Mouse (Mus musculus) adrenal gland, adult 8-10 months (tissue): ENCODE data around the gene Rasal1. TPM values are rescaled to one million over a fixed set of nuclear protein-coding genes. Genes with fewer than 3 reads are reported as not detected.

Source experiments
- DNase-seq: peaks from one replicate; pipeline ENCODE4 v3.0.0; 2022
- total RNA-seq, 4 experiments: library from RNA; stranded (reverse); gene quantifications; 2 replicates each; pipeline ENCODE4 v1.2.4; 2022

The Rasal1 gene
- total RNA-seq, result 10 to 100 TPM in 3 of 4 experiments, 1 to 10 TPM in 1; 7.0 to 15.2 (median 12.2) TPM

DNA sequence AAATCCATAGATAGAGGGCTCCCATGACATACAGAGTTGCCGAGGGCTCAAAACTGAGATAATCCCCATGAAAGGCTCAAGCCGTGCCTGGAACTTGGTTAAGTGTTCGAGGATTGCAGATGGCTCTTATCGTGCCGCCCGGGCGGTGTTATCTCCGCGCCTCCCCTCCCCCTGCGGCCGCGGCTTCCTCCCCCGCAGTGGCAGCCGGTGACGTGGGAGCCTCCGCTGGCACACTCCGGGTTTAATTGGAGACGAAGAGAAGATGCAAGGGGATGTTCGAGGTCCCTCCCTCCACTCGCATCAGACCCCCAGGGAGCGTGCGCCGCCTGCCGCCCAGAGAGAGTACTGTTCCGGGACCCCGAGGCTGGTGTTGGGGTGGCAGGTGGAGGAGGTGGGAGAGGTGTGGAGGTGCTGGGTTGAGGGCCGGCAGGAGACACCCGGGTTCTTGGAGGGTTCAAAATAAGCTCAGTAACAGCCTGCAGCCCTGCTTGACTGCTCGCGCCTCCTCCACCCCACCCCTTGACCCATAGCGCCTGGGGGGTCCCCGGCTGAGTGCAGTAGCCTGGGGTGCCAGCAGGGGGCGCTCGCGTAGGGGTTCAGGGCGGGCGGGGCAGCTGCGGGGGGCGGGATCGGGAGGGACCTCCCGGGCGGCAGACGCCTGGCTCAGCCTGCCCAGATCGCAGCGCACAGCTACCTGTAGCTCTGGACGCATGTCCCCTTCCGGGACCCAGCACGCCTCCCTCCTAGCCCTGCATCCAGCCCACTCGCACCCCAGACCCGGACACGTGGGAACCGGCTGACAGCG is at the start of gene Rasal1:
Gene Rasal1 (plus strand): TSS at position 244 of the 805 bp plus-strand sequence.
- peak; percentile 64 for DNase-seq

DNA sequence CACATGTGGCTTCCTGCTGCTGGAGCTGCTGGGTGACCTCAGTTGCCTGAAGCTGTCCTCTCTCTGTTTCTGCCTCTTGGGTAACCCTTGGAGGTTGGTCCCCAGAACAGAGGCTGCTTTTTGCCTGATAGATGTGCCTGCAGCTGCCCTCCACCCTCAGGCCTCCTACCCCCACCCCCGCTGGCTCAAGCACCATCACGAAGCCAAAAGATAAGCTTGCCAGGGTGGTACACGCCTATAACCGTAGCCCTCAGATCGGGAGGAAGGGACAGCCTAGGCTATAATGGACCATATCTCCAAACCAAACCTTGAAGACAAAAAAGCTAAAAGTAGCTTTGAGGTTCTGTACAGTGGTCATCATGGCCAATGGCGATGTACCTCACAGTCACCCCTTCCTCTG is 49.0 kb upstream of the Rasal1 start:
- no peak for DNase-seq

DNA sequence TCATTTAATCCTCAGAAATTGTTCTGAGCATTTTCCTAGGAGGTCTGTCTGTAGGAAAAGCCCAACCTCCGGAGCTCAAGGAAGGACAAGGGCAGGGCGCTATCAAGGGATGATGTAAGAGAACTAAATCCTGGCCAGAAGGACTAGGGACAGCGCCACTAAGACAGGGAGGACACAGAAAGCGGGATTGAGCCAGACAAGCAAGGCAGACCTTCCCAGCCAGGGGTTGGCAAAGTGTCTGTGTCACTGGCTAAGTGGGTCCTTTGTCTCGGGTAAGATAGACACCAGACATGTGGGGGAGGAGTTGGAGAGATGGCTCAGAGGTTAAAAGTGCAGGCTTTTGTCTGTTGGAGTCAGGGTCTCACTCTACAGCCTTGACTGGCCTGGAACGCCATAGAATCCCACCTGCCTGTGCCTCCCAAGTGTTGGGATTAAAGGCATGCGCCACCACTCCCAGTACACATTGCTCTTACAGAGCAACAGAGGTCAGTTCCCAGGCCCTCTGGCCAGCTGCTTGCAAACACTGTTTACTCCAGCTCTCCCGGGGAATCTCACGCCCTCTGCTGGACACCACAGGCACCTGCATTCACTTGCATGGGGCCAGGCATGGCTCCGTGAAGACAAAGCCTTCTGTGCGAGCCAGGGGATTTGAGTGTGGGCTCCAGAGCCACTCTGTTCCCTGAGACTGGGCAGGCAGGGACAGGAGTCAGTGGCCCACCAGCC is 47.5 kb upstream of the Rasal1 start:
- no peak for DNase-seq

DNA sequence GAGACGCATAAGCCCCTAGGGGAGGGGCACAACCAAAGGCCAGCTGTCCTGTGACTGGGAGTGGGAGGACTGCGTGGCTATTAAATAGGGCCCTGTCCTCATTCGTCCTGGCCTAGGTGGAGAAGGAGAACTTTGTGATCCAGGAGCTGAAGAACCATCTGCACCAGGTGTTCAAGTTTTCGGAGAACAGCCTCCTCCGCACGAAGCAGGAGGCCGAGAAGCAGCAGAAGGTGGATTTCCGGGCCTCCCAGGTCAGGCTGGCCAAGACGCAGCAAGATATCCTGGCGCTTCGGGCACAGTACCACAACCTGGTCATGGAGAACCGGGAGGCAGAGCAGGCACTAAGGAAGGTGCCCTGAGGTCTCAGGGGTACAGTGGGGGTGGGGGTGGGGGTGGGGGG is 46.4 kb upstream of the Rasal1 start:
- DNase-seq, result no peak

DNA sequence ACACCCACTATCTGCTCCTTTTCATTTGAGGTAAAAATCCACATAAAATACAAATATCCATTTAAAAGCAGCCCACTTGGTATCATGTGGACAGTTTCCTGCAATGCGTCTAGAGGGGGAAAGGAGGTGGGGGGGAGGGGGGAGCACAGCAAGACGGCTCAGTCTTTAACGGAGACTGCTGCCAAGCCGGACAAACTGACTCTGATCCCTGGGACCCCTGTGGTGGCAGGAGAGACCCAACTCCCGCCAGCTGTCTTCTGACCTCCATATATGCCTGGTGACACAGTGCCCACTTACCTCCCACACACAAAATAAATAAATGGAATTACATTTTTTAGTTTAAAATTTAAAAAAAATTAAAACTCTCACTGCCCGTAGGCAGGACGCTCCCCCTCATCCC is 45.1 kb upstream of the Rasal1 start:
- no peak for DNase-seq

DNA sequence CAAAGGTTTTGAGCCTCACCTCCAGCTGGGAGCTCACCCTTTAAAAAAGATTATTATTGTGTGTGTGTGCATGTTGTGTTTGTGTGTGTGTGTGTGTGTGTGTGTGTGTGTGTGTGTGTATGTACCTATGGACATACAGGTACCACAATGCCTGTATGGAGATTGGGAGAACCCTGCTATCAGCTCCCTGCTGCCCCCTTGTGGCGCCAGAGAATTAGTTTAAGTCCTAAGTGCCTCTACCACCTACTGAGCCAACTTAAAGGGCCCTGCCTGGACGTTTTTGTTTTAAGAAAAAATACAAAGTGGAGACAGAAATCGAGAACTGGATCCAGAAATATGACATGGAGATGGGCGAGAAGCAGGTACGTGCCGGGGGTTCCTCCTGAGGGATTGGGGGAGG is 43.8 kb upstream of the Rasal1 start:
- no peak for DNase-seq

DNA sequence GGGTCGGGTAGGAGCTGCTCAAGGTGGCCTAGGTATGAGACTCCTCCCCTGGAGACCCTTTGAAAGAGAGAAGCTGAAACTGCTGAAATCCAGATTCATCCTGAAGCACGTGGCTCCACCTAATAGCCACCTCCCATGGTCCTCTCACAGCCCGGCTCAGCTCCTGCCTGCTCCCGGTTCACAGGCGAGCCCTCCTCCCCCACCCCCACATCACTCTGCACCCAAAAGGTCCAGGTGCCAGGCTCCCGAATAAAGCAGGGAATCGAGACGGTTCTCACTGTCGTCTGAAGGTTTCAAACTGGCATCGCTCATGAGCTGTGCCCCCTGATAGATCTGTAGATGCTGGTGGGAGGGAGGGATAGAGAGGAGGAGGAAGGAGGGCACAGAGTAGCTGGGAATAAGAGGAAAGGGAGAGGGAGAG is 43.4 kb upstream of the Rasal1 start:
- DNase-seq, result no peak

DNA sequence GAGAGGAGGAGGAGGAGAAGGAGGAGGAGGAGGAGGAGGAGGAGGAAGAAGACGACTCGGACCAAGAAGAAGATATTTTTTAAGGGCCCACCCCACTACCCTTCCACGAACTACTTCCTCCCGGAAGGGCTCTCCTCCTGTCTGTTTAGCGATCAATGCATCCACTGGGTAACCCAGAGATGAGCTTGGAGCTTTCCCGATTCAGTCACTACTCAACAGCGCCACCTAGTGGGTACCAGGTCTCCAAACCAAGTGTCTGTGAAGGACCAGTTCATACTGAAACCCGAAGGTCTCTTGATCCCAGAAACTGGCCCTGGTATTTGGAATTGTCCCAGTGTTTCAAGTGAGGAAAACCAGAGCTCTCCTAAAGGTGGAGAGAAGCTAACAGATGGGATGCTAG is 42.9 kb upstream of the Rasal1 start:
- DNase-seq, result peak; percentile 80

DNA sequence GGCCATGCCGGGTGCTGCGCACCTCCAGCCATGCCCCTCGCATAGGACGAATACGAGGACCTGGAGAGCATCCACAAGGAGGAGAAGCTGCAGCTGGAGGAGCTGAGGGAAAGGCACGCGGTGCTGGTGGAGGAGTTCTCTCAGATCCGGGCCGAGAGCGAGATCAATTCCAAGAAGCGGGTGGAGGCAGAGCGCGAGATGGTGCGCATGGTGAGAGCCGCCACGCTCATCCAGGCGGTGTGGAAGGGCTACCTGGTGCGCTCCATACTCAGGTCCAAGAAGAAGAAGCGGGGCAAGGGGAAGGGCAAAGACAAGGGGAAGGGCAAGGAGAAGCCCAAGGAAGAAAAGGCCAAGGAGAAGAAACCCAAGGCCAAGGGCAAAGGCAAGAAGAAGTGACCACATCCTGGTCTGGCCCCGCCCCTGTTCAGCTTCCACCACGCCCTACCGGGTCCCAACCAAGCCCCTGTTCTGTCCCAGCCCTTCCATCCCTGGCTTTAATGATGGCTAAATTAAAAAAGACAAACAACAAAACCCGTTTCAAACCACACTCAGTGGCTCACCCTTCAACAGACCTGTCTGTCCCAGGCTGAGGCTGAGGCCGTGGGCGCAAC is 41.9 kb upstream of the Rasal1 start:
- DNase-seq, result no peak

DNA sequence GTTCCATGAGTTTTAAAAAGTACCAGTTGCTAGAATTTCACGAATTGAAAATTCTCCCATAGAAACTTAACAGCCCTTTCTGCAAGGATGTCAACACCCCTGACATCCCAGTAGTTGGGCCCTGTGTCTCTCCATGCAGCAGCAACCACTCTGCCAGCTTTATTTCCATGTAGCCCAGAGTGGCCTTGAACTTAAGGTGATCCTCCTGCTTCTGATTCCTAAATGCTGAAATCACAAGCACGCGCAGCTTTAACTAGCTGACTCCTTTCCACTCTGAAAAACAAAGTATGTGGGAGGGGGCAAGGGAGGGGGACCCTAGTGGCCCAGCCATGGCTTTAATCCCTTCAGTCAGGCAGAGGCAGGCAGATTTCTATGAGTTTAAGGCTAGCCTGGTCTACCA is 41.3 kb upstream of the Rasal1 start:
- no peak for DNase-seq

DNA sequence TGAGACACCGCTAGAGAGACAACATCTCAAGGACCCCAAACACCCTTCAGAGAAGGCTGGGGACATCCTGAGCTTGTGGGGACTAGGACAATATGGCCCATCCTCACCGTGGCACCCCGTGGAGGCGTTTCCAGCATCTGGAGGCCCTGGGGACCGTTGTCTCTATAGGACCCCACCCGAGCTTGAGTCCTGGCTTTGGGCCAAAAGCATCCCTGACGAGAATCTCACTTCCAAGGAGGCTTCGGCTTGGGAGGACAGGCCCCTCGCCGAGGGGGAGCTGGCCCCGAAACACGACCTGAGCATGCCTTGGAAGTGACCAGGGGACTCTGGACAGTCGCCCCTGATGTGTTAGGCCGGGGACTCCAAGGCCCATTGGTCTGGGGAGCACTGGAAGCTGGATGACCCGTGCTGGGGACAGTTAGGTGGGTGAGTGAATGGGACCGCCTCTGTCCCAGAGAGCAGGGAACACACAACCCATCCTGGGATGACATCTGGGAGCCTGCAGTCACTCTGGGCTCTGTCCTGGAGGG is 39.3 kb upstream of the Rasal1 start:
- DNase-seq, result no peak

DNA sequence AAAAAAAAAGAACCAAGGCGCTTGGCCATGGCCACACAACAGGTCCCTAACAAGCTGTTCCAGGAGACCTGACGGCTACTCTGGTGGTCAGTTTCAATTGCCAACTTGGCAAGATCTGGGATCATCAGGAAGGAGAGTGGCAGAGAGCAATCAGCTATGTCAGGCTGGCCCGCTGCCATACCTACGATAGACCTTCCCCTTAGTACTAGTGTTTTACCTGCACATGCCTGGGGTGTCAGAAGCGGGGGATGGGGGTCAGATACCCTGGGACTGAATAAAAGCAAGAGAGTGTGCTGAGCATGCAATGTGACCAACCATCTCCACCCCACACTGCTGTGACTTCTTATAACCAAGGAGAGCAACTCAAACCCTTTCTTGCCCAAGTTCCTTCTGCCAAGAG is 37.7 kb upstream of the Rasal1 start:
- no peak for DNase-seq

DNA sequence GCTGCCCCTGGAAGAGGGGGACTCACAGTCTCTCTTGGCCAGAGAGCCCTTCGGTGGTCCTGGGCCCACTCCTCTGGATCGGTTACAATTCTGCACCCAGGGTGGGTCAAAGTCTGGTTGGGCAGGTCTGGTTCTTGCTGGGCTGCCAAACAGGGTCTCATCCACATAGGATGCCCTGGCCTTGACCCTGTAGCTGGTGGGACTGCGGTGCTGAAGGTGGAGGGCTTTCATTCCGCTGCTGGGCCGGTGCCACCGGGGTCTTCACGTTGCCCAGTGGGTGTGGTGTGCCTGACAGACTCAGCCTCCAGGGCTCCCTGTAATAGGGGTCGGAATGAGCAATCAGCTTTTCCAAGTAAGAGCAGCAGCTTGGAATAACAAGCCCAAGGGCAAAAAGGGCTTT is 37.2 kb upstream of the Rasal1 start:
- DNase-seq, result no peak

DNA sequence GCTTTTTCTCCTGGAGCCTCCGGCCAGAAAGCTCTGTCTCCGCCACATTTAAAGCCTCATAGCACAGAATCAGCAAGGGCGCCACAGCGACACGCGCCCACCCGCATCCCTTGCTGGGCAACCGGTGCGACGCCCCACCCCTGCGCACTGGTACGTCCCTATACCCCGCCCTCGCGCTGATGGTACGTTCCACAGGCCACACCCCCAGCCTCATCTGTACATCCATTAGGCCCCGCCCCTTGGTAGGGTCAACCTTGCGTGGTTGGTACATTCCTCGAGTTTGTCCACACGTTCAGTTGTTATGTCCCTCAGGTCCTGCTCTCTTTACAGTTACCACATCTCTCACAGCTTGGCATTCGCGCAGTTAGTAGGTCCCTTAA is 36.2 kb upstream of the Rasal1 start, which contains the start of the genes Rita1 and Ddx54:
Gene Rita1 (minus strand): TSS at position 148 of the 380 bp plus-strand sequence.
Gene Ddx54 (plus strand): TSS at position 298 of the 380 bp plus-strand sequence.
- DNase-seq, result peak; percentile 95

DNA sequence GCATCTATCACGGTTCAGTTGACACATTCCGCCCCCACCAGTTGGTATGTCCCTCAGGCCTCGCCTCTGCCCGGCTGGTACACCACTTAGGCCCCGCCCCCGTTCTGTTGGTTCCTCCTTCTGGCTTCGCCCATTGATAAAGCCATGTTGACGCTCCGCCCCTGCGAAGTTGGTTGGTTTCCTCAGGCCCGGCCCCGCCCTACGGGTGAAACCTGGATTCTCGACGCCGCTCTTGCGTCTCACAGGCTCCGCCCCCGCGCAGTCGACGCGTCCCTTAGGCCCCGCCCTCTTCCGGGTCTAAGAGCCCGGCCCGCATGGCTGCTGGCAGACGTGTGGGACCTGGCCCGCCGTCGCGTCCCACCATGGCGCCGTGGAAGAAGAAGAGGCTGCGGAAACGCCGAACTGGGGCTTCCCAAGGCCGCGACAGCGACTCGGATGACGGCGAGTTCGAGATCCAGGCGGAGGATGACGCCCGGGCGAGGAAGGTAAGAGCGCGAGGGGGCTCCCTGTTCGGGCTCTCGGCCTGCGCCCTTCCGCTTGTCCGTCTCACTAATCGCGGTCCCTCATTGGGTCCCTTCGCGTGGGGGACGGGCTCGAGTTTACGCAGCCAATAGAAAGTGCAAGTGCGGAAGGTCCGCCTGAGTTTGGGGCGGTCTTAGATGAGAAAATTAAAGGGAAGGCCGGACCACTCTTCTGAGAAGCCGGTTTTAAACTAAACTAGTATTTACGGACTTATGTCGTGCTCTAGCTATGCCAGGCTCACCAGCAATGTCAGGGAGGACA is 35.6 kb upstream of the Rasal1 start:
- peak; percentile 100 for DNase-seq

DNA sequence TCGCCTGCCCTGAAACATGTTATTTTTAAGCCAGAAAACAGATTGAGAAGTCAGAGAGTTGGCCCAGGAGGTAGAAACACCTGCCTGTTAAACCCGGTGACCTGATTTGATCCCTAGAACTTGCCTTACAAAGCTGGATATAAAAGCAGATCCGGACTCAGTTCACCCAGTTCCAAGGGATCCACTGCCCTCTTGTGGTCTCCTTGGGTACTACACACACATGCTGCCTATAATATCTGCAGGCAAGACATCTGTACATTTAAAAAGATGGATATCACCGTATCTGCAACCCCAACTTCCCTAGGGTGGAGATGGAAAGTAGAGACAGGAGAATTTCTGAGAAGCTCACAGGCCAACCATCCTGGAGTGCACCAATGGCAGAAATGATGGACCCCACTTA is 32.7 kb upstream of the Rasal1 start:
- DNase-seq, result no peak

DNA sequence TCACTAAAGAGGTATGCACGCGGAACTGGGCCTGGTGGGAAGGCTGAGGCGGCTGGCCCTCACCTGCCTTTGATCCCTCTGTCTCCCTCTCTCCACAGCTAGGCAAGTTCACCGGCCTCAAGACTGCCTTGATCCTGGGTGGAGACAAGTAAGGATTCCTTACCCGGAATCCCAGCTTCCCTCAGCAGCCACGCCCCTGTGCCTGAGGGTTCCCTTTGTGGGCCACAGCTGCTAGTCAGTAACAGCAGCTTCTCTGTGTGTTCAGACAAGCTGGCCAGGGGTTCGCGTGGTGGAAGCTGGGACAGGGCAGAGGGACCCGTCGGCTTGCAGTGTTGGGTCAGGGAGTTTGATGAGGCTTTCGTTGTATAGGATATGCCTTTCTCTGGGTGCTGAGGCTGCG is 29.8 kb upstream of the Rasal1 start:
- DNase-seq, result no peak

DNA sequence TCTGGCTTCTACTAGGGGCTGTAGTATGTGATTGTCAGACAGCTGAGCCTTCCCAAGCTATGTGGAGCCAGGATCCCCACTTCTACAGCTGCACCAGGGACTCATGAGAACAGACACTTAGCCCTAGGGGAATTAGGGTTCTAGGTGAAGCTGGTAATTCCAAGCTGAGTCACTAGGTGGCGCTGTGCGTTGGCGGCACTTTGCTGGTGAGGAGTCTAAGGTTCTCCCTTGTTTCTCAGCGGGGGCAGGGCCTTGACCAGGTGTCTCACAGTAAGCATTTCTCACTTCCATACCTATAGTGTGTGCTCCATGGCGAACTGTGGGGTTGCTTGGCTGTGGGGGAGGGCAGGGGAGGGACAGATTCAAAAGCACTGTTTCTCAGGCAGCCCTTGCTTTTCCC is 29.4 kb upstream of the Rasal1 start:
- no peak for DNase-seq

DNA sequence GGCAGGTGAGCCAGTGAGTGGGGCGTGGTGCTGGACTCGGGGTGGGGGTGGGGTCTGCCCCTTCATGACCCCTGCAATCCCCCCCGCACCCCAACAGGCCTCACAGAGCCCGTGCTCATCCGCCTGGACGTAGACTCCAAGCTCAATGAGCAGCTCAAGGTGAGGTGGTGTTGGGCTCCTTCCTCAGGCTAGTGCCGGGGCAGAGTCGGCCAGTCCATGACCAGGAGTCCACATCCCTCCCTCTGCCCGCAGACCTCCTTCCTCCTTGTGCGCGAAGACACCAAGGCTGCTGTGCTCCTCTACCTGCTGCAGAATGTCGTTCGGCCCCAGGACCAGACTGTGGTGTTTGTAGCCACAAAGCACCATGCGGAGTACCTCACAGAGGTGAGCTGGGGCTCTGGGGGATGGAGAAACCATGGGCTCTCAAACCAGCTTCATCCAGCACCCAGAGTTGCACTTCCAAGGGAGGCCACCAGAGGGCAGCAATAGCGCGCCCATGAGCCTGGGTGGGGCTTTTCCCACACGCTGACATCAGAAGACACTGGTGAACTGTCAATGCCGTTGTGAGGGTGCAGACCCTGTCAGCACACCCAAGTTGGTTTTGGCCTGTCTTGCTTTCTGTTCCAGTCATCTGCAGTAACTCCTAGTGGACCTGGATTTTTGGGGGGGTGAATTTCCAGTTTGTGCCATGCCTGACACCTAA is 28.1 kb upstream of the Rasal1 start:
- no peak for DNase-seq

DNA sequence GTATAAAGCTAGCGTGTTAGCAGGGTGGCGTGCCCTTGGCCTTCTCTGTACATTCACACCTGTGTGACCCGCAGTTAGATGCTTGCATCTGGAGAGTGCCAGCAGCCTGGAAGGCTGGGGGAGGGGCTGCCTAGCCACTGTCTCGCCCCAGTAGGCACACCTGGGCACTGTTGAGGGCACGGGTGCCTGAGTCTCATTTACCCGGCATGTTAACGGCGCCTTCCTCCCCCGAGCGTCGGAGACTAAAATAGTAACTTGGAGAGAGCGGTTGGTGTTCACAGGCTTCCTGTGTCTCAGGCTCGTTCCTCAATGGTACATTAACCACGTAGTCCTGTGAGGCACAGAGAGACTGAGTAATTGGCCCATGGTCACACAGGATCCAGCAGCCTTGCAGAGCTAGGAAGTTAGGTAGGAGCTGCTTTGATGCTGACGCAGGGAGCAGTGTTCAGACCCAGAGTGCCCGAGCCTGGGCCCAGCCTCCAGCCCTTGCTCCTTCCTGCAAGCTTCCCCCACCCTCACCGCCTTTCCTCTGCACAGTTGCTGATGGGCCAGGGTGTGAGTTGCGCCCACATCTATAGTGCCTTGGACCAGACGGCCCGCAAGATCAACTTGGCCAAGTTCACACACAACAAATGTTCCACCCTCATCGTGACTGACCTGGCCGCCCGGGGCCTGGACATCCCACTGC is 27.4 kb upstream of the Rasal1 start:
- DNase-seq, result no peak

DNA sequence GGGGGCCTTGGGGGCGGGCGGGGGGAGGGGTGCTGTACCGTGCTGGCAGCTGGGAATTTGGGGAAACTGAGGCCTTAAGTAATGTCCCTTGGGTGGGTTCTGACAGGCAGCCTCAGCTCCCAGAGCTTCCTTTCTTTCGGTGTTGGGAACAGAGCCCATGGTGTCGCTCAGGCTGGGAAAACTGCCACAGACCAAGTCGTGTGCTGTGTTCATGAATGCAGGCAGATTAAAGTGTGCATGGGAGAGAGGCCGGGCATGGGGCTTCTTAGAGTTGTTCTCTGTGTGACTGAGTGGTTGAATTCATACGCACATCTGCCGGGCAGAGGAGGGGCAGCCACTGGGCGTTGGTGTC is 26.8 kb upstream of the Rasal1 start:
- no peak for DNase-seq
